Mouse (Mus musculus) adrenal gland, postnatal 4 days (tissue): ENCODE data around the gene Ghdc. TPM values are rescaled to one million over a fixed set of nuclear protein-coding genes. Genes with fewer than 3 reads are reported as not detected.

ENCODE experiments used
- DNase-seq, 2 experiments: peaks; one replicate each; pipeline ENCODE4 v3.0.0; 2021 to 2022; ENCODE audit warnings: low spot score in 2 of 2, mixed read lengths in 2 of 2
- total RNA-seq, 2 experiments: library from RNA; stranded (reverse); gene quantifications; 2 replicates each; pipeline ENCODE4 v1.2.3; 2021

The Ghdc gene
- total RNA-seq, 2 experiments from 2014 or later: 15.4 to 15.5 TPM

DNA sequence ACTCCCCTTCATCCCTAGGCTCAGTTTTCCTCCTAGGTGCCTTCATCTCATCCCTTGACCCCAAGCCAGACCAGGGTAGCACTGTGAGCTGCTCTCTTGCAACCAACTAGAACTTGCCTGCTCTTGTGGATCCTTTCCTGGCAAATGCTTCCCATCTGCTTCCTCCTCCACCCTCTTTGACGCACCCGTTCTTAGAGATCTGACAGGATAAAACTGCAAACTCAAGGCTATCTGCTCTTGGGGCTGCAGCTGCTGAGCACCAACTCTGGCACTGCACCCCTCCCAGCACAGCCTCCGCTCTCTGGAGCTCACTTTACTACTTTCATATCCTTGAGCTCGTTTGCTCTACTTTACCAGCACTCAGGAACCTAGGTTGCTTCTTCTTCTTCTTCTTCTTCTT is 22.1 kb downstream of the Ghdc start:
- DNase-seq: no peak

GRCm38 (mm10) chr11:100747114-100747513 is 23.6 kb downstream of the Ghdc start:
- no peak for DNase-seq

DNA sequence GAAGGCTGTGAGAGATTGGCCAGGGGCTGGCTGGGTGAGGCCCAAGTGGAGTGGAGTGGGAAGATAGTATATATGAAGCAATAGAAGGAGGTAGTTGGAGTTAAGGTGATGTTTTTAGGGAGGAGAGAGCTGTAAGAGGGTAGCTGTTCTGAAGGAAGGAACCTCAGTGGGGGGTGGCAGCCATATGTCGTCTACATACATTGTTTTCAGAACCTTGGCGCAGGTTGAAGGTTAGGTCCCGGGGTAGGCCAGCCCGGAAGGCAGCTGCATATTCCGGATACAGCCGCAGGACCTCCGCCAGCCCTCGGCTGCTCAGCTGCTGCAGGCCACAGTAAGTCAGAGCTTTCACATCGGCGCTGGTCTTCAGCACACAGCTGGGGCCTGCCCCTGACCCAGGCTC is 24.2 kb downstream of the Ghdc start:
- no peak for DNase-seq

GRCm38 (mm10) chr11:100745085-100745484 is 25.7 kb downstream of the Ghdc start:
- DNase-seq: peak in 1 of 2 experiments; percentile 30

GRCm38 (mm10) chr11:100741348-100741747 is 29.4 kb downstream of the Ghdc start:
- DNase-seq: no peak

GRCm38 (mm10) chr11:100738749-100739148 is 32.0 kb downstream of the Ghdc start:
- no peak for DNase-seq

GRCm38 (mm10) chr11:100738066-100738604 is 32.6 kb downstream of the Ghdc start, which contains the start of gene Rab5c:
TSS of gene Rab5c (minus strand) at chr11:100738215.
- peak; percentile 93 to 98 for DNase-seq

- no peak for DNase-seq
These were observed 33.5 kb downstream of the Ghdc start for GRCm38 (mm10) chr11:100737105-100737733.

DNA sequence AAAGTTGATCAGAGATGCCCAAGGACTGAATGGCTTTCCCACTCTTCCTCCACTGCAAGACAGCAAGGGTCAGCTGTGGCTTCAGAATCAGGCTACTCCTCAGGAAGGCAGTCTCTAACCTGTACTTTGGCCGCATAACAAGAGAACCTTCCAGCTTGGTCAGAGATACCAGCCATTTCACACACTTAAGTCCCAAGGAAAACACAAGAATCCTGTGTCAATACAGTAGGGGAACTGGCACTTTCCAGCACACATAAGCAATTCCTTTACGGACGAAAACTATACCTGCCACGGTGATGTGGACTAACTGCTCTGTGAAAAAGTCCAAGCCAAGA is 34.0 kb downstream of the Ghdc start:
- no peak for DNase-seq

- no peak for DNase-seq
These were observed 34.6 kb downstream of the Ghdc start for GRCm38 (mm10) chr11:100735954-100736745.

GRCm38 (mm10) chr11:100735134-100735865 is 35.5 kb downstream of the Ghdc start:
- DNase-seq: no peak

DNA sequence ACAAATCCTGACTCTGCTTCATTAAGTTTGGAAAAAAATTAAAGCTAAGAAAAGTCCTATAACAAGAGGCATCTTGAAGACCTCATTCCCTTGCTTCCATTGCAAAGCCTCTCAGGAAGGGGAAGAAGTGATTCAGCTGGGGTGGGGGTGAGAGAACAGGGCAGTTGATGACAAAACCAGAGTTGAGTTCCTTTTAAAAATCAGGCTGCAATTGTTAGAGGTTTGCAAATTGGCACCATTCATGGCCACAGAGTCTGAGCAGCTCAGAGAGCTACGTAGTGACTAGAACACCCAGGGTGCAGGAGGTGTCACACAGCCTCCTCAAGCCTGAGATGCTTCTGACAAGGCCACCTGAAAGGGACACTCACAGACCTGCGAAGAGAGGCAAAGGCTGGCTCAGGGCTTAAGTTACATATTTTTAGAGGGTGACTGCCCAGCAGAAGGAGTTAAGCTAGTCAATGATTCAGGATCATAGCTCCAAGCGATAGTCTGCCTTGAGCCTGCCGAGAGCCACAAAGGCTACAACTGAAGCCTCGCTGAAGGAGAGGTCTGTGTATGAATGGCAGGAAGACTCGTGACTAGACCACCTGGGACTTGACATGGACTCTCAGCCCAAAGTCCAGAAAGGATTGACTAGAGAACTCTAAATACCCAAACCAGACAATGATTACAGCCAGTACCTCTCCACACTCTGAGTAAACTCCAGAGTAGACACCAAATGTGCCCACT is 40.1 kb downstream of the Ghdc start:
- no peak for DNase-seq

- DNase-seq: no peak
These were observed 40.8 kb downstream of the Ghdc start for GRCm38 (mm10) chr11:100729976-100730375.

DNA sequence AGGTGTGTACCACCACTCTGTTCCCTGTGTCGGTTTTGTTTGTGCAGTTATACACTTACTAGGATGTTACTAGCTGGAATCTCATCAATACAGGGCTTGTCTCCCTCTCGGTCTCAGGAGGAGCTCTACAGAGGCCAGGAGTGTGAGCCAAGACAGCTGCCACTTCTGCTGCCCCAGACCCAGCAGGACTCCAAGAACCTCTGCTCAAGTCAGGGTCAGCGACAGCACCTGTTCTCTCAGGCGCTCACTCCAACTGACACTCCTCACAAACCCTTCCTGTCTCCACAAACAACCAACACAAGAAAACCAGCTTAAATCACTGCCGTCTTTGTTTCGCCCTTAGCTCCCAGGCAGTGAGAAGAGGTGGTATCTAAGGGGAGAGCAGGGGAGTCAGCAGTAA is 42.2 kb downstream of the Ghdc start:
- DNase-seq: no peak

DNA sequence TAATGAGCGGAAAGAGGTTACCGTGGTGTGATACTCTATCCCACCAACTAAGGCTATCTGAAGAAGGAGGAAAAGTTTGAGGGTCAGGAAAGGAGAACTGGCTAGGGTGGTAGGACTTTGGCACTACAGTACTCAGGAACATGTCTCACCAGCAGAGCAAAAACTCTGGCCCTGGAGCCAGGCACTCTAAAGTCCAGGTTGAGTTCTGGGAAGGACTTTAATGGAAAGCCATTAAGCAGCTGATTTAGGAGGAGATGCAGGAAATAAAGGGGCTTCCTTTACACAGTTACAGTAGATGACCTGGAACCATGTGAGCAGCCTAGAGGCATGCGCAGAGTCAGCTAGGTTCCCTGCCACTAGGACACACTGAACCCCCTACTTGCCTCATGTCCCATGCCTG is 43.6 kb downstream of the Ghdc start:
- no peak for DNase-seq

GRCm38 (mm10) chr11:100724919-100725512 is 45.7 kb downstream of the Ghdc start:
- no peak for DNase-seq

DNA sequence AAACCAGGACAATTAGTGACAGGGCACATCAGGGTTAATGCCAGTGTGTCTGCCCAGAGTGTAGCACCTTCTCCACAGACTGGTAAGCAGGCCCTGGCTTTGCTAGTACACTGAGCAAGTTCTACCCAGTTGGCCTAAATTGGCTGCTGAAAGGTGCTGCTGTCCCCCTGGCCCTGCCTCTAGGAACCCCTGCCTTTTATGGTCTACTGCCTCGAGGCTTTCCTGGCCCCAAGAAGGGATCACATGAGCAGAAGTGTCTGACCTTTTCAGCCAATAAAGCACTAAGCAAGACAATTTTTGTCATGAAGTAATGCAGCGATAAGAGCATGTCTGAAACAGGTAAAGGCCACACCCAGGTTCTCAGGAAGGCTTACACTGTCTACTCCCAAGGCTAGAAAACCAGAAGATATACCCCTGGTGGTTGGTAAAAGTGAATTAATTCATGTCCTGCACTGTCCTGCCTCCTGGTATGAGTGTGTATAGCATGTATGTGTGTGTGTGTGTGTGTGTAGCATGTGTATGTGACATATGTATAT is 48.2 kb downstream of the Ghdc start:
- DNase-seq: no peak

DNA sequence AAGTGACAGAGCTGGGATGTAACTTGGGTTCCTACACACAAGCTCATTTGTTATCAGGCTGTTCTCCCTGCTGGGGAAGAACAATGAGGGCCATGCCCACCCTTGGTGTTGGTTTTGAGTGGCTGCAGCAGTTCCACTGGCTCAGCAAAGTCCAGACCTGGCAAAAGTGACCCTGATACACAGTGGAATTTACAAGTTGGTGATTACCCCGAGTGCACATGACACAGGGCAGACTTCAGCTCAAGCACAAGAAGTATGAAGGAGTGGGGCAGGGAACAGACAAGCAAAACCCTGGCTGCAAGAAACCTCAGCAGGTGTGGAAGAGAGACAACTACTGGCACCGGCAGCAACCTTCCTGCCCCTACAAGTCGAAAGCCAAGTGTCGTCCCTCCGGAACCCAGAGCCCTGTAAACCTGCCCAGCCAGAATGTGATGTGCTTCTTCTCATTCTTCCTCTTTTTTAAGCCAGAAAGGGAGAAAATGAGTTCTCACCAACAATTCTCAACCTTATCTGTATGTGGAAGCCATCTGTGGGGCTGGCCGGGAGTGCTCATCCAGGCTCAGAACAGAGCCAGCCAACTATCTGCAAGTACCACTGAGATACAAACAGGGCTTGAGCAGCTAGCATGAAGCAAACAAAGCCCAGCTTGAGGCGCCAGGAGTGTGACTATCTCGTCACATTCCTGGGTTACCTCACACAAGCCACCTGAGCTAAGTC is 48.8 kb downstream of the Ghdc start:
- no peak for DNase-seq

DNA sequence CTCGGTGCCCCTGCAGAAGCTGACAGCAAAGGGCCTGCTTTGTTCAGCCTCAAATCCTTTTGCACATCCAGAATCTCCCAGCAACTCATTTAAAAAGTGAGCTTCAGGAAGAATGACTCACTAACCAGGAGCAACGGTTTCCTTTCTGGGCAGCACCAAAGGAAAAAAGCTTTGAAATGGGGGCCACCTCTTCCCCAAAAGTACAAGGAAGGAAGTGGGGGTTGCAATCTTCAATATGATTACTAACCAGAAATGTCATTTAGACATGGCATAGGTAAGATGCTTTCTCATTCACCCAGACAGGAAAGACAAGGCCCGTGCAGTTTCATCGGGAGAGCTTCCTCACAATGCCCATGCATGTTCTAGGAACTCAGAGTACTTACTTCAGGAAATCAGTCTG is 49.5 kb downstream of the Ghdc start:
- no peak for DNase-seq

DNA sequence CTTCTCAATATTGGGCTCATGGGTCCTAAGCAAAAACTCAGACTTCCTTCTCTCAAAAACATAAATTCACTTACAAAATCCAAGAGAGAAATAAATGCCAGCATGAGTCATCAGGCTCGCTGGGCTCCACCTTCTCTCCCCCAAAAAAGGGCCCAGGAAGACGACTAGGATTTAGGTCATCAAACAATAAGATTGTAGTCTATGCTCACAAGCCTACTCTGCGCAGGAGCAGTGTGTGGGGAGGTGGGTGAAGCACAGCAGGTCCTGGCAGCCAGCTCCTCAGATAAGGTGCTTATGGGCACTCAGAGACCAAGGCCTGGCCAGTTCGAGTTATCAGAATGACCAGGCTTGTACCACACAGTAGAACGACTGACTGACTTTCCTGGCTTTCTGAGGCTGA is 50.4 kb downstream of the Ghdc start:
- DNase-seq: no peak
